Mouse (Mus musculus) A20 (cell line): Measurements from ENCODE around the gene Cox19.
A peak's percentile ranks its signal among the peaks of the same experiment; 100 is the strongest.
"Not testable (repeated sequence)": the region's sequence is repeated elsewhere in the genome, so short reads cannot be mapped to it uniquely, and the experiment has no call there.

Source experiments
- DNase-seq: peaks from one replicate; pipeline ENCODE4 v3.0.0-alpha.2; 2011; ENCODE audit warnings: low read depth, low spot score

Gene Cox19

DNA sequence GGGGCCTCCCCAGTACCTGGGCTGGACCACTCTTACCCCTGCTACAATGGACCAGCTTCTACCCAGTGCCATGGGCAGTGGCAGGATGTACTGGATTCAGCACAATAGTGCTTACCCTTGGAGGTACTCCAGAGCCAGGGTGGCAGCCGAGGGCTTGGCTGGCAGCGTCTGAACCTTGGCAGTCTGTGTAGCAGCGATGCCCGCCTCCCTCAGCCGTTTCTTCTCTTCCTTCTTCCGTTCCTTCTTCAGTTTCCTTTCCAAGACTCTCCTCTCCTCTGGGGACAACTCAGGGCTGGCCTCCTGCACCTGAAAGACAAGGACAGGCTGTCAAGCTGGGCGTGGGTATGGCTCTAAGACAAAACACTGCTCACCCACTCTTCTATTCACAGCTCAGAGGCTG lies 12.6 kb upstream of the Cox19 start:
- no peak for DNase-seq

DNA sequence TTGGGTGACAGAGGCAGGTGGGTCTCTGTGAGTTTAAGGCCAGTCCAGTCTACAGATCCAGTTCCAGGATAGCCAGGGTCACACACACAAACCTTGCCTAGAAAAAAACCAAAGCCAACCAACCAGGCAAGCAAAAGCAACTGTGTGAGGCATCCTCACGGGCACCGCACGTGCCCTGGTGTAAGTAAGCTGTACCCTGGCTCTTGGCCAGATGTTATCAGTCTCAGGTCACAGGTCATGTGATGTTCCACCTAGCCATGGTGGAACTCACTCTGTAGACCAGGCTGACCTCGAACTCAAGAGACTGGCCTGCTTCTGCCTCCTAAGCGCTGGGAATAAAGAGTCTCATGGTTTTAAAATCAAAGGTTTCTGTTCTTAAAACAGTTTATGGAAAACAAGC lies 8.0 kb upstream of the Cox19 start:
- DNase-seq = no peak

DNA sequence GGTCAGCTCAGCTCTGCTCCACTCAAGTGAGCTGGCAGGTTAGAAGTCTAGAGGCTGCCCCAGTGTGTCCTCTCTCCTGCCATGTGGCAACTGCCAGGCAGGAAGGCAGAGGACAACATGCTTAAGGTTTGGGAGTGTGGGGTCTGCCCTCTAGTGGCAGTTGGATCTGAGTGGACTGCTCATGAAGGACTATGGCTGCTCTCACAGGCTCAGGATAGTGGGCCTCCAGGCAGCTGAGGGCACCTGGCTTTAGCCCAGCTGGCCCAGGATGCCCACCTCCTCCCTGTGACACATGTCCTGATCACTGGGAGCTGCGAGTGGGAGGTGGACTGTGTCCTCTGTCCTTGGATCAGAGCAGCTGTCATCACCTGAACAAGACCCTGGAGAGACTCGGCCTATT lies 7.4 kb upstream of the Cox19 start:
- peak; percentile 50 for DNase-seq

DNA sequence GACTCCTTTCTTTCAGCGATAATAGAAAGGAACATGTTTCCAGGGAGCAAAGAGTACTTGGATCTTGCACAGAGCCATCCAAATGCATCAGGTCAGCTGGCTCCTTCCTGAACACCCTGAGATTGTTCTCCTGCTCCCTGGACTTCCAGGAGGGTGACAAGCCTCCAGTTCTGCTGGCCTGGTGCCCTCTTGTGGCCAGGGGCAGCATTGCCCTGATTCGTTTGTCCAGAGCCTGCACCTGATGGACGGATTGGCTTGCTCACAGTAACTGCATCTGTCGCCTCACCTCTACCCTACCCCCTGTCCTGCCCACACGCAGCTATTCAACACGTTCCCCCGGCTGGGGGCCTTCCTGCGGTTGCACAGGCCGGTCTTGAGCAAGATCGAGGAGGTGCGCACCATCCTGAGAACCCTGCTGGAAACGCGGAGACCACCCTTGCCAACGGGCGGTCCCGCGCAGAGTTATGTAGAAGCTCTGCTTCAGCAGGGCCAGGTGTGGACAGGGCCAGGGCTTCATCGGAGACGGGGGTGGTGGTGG lies 4.1 kb upstream of the Cox19 start:
- peak; percentile 62 for DNase-seq

DNA sequence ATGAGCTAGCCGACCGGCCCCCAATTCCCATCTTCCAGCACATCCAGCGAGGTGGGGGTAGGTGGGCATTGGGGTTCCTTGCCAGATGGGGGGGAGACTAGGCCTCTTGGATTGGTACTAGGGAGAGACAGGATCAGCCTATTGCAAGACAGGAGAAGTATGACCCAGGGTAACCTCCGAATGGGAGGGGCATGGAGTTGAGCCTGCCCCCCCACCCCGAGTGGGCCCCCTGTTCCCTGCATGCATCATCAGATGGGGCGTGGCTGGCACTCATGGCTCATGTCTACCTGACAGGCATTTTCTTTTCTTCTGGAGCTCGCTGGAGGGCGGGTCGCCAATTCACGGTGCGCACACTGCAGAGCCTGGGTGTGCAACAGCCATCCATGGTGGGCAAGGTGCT lies 2.7 kb upstream of the Cox19 start:
- DNase-seq = no peak

DNA sequence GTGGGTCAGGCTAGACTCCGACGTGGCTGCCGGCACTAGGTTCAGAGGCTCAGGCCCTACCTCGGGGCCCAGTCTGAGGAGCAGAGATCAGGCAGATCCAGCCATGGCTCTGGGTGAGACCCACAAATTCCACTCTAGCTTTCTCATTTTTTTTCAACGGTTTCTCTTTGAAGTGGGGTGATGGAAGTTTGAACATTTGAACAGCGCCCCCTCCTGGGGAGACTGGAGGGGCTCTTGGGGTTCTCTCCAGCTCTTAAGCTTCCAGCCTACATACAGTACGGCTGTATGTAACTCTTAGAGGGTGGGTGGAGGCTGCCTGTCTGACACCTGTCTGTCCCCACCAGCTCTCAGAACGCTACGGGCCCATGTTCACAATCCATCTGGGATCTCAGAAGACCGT lies 2.3 kb upstream of the Cox19 start:
- DNase-seq = peak; percentile 74

DNA sequence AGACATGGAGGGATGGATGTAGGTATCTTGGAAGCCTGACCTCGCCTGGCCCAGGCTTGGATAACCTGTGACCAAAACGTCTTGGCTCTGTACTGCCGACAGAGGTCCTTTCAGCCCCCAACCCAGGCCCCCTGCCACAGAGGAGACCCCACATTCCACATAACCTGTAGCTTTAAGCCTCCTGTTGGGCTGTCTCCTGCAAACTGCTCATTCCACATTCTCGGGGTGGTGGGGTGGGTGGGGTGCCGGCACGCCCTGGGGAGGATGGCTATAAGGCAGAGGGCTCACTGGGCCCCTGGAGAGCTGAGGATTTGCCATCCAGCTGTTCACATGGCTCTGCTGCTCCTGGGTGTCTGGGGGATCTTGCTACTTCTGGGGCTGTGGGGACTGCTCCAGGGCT lies 1.1 kb upstream of the Cox19 start, which contains the start of gene Cyp2w1:
Gene Cyp2w1, plus strand, starts transcription at position 301 of the 400 bp plus-strand sequence.
- no peak for DNase-seq

DNA sequence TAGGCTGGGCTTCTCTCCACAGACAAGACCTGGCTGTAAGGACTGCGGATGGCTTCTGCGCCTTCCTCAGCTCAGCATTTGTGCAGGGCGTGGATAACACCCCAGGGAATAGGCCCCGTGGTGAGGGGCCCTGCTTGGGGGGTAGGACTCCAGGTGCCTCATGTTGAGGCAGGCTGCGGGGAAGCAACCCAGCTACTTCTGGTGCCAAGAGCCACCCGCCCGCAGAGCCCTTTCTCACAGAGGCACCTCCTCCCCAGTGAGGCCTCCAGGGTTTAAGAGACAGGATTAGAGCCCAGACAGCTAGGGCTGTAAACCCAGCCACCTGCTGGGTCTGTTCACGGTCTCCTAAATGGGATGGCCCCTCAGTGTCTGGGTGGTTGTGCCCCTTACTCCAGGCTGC lies 410 bp upstream of the Cox19 start:
- no peak for DNase-seq

DNA sequence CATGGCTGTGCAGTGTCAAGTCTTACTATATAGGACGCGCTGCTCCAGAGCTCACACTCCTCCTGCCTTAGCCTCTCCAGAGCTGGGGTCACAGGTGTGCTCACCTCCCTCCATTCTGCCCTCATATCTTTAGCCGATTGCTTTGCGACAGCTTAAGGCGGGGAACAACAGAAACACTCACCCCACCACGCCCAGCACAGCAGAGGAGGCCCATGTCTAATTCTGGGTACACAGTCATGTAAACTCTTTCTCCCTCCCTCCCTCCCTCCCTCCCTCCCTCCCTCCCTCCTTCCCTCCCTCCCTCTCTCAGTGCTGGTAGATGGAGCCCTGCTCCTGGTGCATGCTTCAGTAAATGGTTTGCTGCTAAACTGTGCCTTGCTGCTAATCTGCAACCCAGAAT lies 1.5 kb downstream of the Cox19 start:
- no peak for DNase-seq

DNA sequence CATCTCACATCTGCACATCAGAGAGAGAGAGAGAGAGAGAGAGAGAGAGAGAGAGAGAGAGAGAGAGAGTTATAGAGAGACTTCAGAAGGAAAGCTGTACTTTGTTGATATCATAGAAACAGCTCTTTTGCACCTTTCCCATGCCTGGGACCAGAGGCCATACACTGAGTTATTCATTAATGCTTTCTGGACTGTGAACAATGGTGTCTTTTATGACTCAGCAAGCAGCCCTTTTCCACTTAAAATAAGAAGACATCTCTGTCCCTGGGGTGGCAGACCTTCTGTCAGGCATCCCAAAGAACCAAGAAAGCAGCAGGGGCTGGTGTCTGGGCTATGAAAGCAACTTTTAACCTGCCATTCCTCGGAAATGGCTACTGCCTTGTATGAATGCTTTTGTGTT lies 4.0 kb downstream of the Cox19 start:
- no peak for DNase-seq

DNA sequence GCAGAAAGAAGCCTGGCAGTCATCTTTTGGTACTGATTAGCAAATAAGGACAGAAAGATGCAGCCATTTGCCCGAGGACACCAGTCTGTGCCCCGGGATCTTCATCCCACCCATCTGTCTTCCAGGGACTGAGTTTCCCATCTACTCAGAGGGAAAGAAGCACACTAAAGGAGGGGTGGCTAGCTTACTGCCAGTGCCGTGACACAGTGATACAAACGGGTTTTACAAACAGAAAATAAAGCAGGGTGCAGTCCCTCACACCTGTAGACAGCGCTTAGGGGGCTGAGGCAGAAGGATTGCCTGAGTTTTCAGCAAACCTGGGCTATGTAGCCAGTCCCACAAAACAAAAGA lies 5.9 kb downstream of the Cox19 start:
- DNase-seq = no peak

DNA sequence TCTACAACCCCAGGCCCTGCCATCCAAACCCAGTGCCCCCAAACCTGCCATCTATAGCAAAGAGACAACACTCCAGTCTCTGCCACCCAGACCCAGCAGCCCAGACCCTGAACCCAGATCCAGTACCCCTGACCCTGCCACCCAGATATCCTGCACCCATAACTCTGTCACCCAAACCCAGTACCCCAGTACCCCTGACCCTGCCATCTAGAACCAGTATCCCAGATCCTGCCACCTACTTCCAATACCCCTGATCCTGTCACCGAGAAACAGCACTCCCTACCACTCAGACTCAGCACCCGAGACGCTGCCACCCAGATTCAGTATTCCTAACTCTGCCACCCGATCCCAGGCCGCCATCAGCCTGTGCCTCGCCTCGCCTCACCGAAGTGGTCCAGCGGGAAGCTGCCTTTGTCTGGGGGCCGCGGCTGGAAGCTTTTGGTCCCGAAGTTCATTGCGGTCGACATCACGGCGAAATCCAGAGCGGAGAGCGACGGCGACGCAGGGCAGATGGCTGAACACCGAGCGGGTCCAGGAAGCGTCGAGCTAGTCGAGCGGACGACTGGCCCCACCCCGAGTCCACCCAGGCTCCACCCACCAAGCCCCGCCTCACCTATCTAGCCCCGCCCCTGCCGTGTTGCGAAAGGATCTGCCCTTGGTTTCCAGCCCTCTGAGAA lies 6.4 kb downstream of the Cox19 start:
- peak; percentile 95 for DNase-seq

DNA sequence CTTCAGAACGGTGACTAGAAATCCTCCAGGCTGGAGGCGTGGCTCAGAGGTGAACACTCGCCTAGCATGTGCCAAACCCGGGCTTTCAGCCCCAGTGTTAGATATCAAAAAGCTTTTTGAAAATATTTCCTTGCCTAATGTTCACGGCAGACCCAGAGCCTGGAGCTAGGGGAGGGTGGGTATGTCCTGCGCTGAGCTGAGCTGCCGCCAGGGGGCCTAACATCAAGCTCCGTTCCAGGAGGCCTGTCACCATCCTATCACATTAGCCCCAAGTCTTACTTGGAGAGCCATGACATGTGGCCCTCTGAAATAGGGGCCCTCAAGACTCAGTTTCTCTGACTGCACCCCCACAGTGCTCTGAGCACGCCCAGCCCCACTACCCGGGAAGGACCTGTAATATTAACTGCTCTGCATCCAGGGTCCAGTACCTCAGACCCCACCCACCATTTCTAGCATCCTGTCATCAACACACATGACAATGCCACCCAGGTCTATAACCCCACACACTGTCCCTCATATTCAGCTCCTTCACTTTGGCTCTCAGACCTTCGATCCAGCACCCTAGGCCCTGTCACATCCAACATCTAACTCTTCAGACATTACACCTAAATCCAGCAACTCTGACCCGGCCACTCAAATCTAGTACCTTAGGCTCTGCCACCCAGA lies 7.1 kb downstream of the Cox19 start:
- peak; percentile 89 for DNase-seq

DNA sequence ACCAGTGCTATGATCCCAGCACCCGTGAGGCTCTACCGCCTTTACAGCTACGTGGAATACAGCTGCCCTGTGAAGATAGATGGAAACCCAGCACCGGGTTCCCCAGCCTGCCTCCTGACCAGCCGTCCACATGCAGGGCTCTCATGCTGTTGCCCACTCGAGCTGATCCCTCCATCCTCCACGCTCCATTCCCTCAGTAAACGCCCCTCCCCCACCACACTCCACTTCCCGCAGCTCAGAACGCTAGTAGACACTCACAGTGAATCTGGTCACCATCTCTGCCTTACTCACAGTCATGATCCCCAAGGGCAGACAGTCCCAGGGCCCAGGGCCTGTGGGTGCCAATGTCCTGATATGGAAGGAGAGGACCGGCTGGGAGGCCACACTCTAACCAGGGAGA lies 12.3 kb downstream of the Cox19 start:
- no peak for DNase-seq

DNA sequence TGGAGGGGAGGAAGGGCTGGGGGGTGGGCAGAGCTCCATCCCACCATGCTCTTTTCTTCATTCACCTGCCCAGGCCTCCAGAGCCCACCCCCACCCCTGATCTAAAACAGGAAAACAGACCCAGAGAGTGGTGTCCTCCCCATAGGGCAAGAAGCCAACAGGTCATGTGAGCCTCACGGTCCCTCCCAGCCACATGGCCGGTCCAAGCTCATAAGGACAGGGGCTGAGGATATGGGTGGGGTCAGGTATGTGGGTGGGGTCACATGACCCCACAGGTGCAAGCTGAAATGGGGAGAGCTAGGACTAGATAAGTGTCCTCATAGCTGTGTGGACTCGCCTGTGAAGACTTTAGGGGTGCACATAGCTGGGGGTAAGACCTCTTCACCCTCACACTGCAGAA lies 12.8 kb downstream of the Cox19 start:
- no peak for DNase-seq

DNA sequence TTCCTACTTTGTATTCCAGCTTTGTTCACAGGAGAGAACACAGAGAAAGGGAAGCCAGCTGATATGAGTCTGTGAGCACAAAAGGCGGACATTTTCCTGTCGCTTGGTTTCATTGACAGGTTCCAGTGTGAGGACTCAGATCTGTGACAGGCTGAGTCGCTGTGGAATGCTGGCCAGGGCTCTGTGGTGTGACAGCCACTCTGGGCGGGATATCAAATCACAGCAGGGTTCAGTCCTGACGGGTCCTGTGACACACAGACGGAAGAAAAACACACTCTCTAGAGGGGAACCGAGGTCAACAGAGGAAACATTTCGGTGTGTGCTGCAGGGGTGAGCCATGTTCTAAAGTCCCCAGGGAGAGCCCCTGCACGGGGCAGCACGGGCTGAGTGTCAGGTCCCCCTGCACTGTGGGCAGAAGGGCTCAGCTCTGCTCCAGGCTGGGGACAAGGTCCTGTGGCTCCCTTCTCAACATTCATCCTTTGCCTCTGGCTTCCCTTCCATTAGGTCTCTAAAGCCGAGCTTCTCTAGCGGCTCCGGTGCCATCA lies 13.3 kb downstream of the Cox19 start:
- DNase-seq = no peak

DNA sequence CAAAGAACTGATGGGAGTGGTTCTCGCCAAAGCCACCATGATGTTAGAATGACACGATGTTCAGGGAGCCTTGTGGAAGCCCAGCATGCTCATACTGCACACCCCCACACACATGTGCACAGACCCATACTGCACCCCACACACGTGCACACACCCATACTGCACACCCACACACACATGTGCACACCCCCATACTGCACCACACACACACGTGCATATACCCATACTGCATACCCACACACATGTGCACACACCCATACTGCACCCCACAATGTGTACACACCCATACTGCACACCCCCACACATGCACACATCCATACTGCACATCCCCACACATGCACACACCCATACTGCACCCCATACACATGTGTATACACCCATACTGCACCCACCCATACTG lies 15.6 kb downstream of the Cox19 start:
- DNase-seq = no peak

DNA sequence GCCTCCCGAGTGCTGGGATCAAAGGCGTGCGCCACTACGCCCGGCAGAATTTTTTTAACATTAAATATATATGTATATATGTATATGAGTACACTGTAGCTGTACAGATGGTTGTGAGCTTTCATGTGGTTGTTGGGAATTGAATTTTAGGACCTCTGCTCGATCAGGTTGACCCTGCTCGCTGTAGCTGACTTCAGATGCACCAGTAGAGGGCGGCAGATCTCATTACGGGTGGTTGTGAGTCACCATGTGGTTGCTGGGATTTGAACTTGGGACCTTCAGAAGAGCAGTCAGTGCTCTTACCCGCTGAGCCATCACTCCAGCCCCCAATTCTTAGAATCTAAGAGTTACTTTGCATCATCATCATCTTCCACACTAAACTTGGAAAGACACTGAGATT lies 16.8 kb downstream of the Cox19 start:
- DNase-seq = not testable (repeated sequence)

DNA sequence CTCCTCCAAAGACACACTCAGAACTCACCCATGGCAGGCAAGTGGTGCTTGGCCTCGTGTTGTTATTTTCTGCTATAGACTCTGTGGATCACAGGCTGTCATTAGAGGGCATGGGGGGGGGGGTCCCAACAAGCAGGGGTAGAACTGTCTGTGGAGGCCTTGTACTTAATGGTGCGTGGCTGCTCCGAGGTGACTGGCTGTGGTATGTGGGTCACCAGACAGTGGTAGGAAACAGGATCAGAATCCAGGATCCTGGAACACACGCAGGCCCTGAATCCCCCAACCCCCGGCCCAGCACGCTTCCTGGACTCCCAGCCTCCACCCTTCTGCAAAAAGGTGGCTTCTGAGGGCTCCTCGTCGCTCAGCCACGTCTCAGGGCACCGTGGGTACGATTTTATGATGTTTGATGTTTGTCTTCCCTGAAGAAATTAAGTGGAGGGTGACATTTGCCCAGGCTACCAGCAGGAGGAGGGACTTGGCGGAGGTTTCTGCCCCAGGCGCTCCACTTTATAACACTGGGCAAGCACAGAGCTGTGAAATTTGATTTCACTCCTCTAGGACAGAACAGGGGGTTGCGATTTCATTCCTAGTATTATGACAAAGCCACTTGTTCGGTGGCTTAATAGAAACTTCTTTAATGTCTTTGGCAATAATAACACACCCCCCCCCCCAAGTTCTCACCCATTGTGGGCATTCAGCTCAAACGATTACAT lies 17.8 kb downstream of the Cox19 start:
- DNase-seq = no peak

DNA sequence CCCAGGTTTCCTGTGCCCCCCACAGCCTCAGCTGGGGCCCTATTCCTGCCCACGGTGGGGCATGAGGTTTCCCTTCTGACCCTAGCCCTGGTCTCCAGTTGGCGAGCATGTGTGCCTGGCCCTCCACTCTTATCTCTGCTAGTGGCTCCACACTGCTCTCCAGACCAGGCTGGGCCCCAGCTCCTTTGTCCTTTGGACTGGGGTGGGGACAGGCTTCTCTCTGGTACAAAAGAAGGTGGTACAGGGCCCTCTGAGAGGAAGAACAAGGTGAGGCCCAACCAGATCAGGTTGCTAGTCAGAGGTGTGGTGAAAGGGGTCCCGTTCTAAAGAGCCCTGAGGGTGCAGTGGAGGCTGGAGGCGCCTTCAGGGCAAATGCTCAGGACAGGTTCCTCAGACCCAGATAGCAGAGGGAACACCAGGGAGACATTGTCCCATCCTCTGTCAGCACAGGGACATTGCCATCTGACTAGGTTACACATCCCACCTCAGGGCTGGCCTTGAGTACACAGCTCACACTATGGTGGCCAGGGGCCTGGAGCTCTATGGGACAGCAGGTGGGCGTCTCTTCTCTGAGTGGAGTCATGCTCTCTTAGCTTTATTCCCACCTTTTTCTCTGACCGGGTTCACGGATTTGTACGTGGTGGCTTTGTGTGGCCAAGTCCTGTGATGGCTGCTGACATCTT lies 18.5 kb downstream of the Cox19 start:
- no peak for DNase-seq

DNA sequence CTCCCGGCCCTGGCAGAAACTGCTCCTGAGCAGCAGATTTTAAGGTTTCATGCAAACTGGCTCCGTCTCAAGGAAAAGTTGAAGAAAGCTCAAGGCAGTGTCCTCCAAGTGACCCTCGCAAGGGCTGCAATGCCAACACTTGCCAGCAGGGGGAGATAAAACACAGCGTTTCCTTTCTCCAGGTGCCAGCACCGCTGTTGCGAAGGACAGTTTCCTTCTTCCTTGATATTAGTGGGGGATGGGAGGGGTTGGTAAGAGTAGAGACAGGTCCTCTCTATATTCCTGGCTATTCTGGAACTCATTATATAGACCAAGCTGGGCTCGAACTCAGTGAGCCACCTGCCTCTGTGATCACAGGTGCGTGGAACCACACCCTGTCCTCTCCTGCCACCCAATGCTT lies 19.5 kb downstream of the Cox19 start:
- DNase-seq = peak; percentile 64

DNA sequence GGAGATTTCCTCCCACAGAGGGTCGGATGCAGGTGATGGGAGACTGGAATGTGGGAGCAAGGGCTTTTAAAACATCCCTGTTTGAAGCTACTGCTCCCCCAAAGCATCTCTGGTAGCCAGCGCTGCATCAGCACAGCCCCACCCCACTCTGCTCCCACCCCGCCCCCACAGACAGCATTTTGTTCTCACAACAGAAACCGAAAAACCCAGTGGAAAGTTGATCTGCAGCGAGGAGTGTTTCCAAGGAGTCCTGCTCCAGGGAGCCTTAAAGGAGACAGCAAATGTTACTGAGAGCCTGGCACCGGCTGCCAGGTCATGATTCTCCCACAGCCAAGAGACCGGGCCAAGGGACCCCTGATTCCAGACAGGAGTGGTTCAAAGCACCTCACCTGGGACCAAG lies 20.5 kb downstream of the Cox19 start:
- DNase-seq = no peak
